Comparison of ENCODE assay signal across 28 mouse cellular contexts in genomic region chr4:24609564-24609963, GRCm38 (mm10).
DNase-seq lines count a peak whose midpoint lies in the region; ATAC-seq and TF ChIP-seq lines count a peak whose summit lies in the region.
"Had no signal": no experiment of that assay in that cellular context is flagged by ENCODE, and none has a peak within 500 bp of the region (broad histone marks: within the 10 kb centered on the region; RNA-seq: fewer than 3 reads in every experiment).

No protein-coding gene starts in this region.

- H3K27me3 ChIP-seq in liver, embryonic 12.5 days (replicated peaks) = no peaks in the 10 kb centered on the region
- no peaks in the 10 kb centered on the region for H3K27me3 ChIP-seq in liver, embryonic 11.5 days (replicated peaks; ENCODE audit: control insufficient read depth, insufficient read depth, low read length)
- no peaks in the 10 kb centered on the region for H3K27me3 ChIP-seq in liver, embryonic 14.5 days (ENCODE audit: control insufficient read depth, insufficient read depth, low read length)
- no peaks in the 10 kb centered on the region for H3K27me3 ChIP-seq in liver, embryonic 15.5 days
- H3K27me3 ChIP-seq: CH12.LX; embryonic facial prominence, embryonic 13.5 days; embryonic facial prominence, embryonic 15.5 days; forebrain, embryonic 12.5 days; Patski had no signal

- no peak overlapping the region for H3K4me3 ChIP-seq in liver, embryonic 12.5 days
- no peak overlapping the region for H3K4me3 ChIP-seq in liver, embryonic 11.5 days (ENCODE audit: low read depth, low read length)
- H3K4me3 ChIP-seq in liver, embryonic 14.5 days (ENCODE audit: insufficient read depth in 1 of 2, low read depth in 2 of 2, low read length in 2 of 2) = no peak overlapping the region
- H3K4me3 ChIP-seq in liver, embryonic 15.5 days (replicated peaks) = no peak overlapping the region
- H3K4me3 ChIP-seq: embryonic facial prominence, embryonic 13.5 days; embryonic facial prominence, embryonic 15.5 days; erythroblast, embryonic 14.5 days; forebrain, embryonic 10.5 days; forebrain, embryonic 12.5 days had no signal

- no peak for DNase-seq in liver, embryonic 11.5 days (ENCODE audit: low spot score)
- DNase-seq in liver, embryonic 14.5 days (ENCODE audit: low read depth in 3 of 3, low spot score in 3 of 3) = no peak
- DNase-seq in liver = no peak
- DNase-seq: adrenal gland, adult 8-10 months; adrenal gland, postnatal 14 days; adrenal gland, postnatal 36 days; B cell, adult 2 months; cerebellum, adult 11-12 months; cerebellum, adult 2 months; cerebellum, adult 9-10 months; cerebellum, postnatal 10 days; cerebellum, postnatal 36 days; embryo, embryonic 11 days had no signal

- no peak overlapping the region for H3K4me2 ChIP-seq in liver, embryonic 12.5 days
- no peak overlapping the region for H3K4me2 ChIP-seq in liver, embryonic 11.5 days
- H3K4me2 ChIP-seq in liver, embryonic 14.5 days (ENCODE audit: low read depth) = no peak overlapping the region
- no peak overlapping the region for H3K4me2 ChIP-seq in liver, embryonic 15.5 days
- H3K4me2 ChIP-seq: embryonic facial prominence, embryonic 13.5 days; embryonic facial prominence, embryonic 15.5 days; forebrain, embryonic 12.5 days had no signal

- peaks cover 13% of the 10 kb centered on the region; the same call in 1 of the 2 replicates for H3K4me1 ChIP-seq in liver, embryonic 12.5 days
- no peaks in the 10 kb centered on the region for H3K4me1 ChIP-seq in liver, embryonic 11.5 days (replicated peaks; ENCODE audit: control insufficient read depth, insufficient read depth, low read length)
- H3K4me1 ChIP-seq in liver, embryonic 14.5 days (replicated peaks; ENCODE audit: control insufficient read depth in 2 of 2, insufficient read depth in 2 of 2, low read length in 1 of 2) = 0 out of 4 replicates have a peak, but pooled peaks cover 0 to 3% of the 10 kb centered on the region in 2 experiments
- peaks cover 12% of the 10 kb centered on the region for H3K4me1 ChIP-seq in liver, embryonic 15.5 days (replicated peaks)
- H3K4me1 ChIP-seq: embryonic facial prominence, embryonic 13.5 days; embryonic facial prominence, embryonic 15.5 days; forebrain, embryonic 10.5 days; forebrain, embryonic 12.5 days had no signal

- 0 out of 2 replicates have a peak, but pooled peaks have one; percentile 36 for ATAC-seq in liver, embryonic 12.5 days
- no peak for ATAC-seq in liver, embryonic 11.5 days (replicated peaks; ENCODE audit: low FRiP score)
- ATAC-seq in liver, embryonic 14.5 days (ENCODE audit: insufficient read depth) = peak; percentile 61; the same call in 1 of the 2 replicates
- ATAC-seq in liver, embryonic 15.5 days (ENCODE audit: insufficient read depth) = peak; percentile 55
- no peak for ATAC-seq in inflammation-experienced regulatory T-cells, adult 6 months
- ATAC-seq: activated CD4-positive, CD25-positive, alpha-beta regulatory T cell, adult 4 months; CD4-positive, CD25-positive, alpha-beta regulatory T cell, adult 4 months; forebrain, embryonic 14.5 days; forebrain, embryonic 16.5 days; Patski had no signal

- H3K27ac ChIP-seq in liver, embryonic 12.5 days = no peak overlapping the region; the same call in 1 of the 2 replicates
- H3K27ac ChIP-seq in liver, embryonic 11.5 days (ENCODE audit: low read depth, low read length) = no peak overlapping the region
- no peak overlapping the region for H3K27ac ChIP-seq in liver, embryonic 14.5 days
- 0 out of 2 replicates have a peak overlapping the region, but pooled peaks have one; percentile 6 for H3K27ac ChIP-seq in liver, embryonic 15.5 days (replicated peaks)
- H3K27ac ChIP-seq: embryonic facial prominence, embryonic 13.5 days; embryonic facial prominence, embryonic 15.5 days; forebrain, embryonic 10.5 days; forebrain, embryonic 12.5 days had no signal

- TF ChIP-seq EP300 in liver, embryonic 14.5 days (IDR thresholded peaks at IDR 0.05; ENCODE audit: low read depth) = no peak

- no peak for TF ChIP-seq CTCF in liver, embryonic 14.5 days (IDR thresholded peaks at IDR 0.05; ENCODE audit: low read depth)

- WGBS in liver, embryonic 12.5 days (ENCODE audit: insufficient replicate concordance) = 85% methylated on average over 2 of the region's 2 CpGs
- 90% methylated on average over 2 of the region's 2 CpGs for WGBS in liver, embryonic 11.5 days
- 92% methylated on average over 2 of the region's 2 CpGs for whole genome bisulfite sequencing in liver, embryonic 14.5 days (ENCODE audit: insufficient replicate concordance)
- WGBS in liver, embryonic 15.5 days (ENCODE audit: insufficient replicate concordance) = 87% methylated on average over 2 of the region's 2 CpGs

- no peaks in the 10 kb centered on the region for H3K9me3 ChIP-seq in liver, embryonic 12.5 days (replicated peaks)
- no peaks in the 10 kb centered on the region for H3K9me3 ChIP-seq in liver, embryonic 11.5 days (ENCODE audit: control insufficient read depth, low read length)
- no peaks in the 10 kb centered on the region for H3K9me3 ChIP-seq in liver, embryonic 14.5 days (ENCODE audit: control insufficient read depth, low read length)
- H3K9me3 ChIP-seq in liver, embryonic 15.5 days (replicated peaks) = no peaks in the 10 kb centered on the region
- H3K9me3 ChIP-seq: embryonic facial prominence, embryonic 13.5 days; embryonic facial prominence, embryonic 15.5 days; forebrain, embryonic 10.5 days; forebrain, embryonic 12.5 days; G1E had no signal

- H3K9ac ChIP-seq in liver, embryonic 12.5 days = no peak overlapping the region
- no peak overlapping the region for H3K9ac ChIP-seq in liver, embryonic 11.5 days (ENCODE audit: low read depth, low read length)
- H3K9ac ChIP-seq in liver, embryonic 14.5 days (replicated peaks) = no peak overlapping the region
- no peak overlapping the region for H3K9ac ChIP-seq in liver, embryonic 15.5 days
- H3K9ac ChIP-seq: embryonic facial prominence, embryonic 13.5 days; embryonic facial prominence, embryonic 15.5 days; forebrain, embryonic 12.5 days had no signal

- peaks cover 26% of the 10 kb centered on the region for H3K36me3 ChIP-seq in liver, embryonic 12.5 days
- H3K36me3 ChIP-seq in liver, embryonic 11.5 days (ENCODE audit: control insufficient read depth, insufficient read depth, low read length) = peaks cover 5% of the 10 kb centered on the region; the same call in 1 of the 2 replicates
- no peaks in the 10 kb centered on the region for H3K36me3 ChIP-seq in liver, embryonic 14.5 days (replicated peaks; ENCODE audit: control insufficient read depth, insufficient read depth, low read depth)
- peaks cover 18% of the 10 kb centered on the region; the same call in 1 of the 2 replicates for H3K36me3 ChIP-seq in liver, embryonic 15.5 days (replicated peaks)
- H3K36me3 ChIP-seq: embryonic facial prominence, embryonic 15.5 days had no signal

Comparison
In these comparisons a context has a peak if more than half of its experiments do, and no peak if none do; other contexts are left out.
1. ATAC-seq: peak in liver, embryonic 12.5 days (single experiment), liver, embryonic 14.5 days (single experiment) and liver, embryonic 15.5 days (single experiment); none in liver, embryonic 11.5 days (single experiment) and inflammation-experienced regulatory T-cells, adult 6 months (single experiment).